Comparison of ENCODE assay signal across 19 mouse cellular contexts in the genomic region with DNA sequence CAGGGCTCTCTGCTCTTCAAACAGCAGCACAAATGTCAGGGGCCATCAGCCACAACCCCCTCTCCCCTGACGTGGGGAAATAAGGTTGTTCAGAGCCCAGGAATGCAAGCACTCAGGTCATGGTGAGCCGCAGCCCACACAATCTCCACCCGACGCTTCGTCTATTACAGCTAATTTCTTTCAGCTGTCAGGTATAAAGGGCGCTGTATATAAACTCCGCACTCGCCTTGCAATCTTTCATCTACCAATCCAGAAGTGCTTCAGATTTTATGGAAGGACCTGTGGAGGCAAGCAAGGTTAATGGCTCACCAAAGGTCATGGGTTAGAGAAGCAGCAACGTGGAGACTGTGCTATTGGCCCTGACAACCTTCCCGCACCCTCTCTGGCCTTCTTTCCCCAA.
DNase-seq lines count a peak whose midpoint lies in the region; ATAC-seq lines count a peak whose summit lies in the region.
"Had no signal": no experiment of that assay in that cellular context is flagged by ENCODE, and none has a peak within 500 bp of the region (broad histone marks: within the 10 kb centered on the region; RNA-seq: fewer than 3 reads in every experiment).

No protein-coding gene starts in this region.

- DNase-seq in lung, postnatal 25 days (ENCODE audit: low spot score): no peak
- DNase-seq in embryonic facial prominence, embryonic 11.5 days (ENCODE audit: low spot score): peak; percentile 79
- DNase-seq in intestine, embryonic 14.5 days (ENCODE audit: low spot score): no peak
- DNase-seq in liver: no peak
- no peak for DNase-seq in gastrocnemius, postnatal 4 days (ENCODE audit: low spot score in 2 of 2)
- DNase-seq: cerebellum, adult 9-11 months; heart, postnatal 36 days; kidney, adult 2 months; right cerebral cortex, postnatal 4 days had no signal

- H3K27me3 ChIP-seq in lung, embryonic 15.5 days: no peaks in the 10 kb centered on the region
- H3K27me3 ChIP-seq in embryonic facial prominence, embryonic 11.5 days (ENCODE audit: control insufficient read depth, insufficient read depth, low read length): no peaks in the 10 kb centered on the region; the same call in 1 of the 2 replicates
- H3K27me3 ChIP-seq in intestine, embryonic 14.5 days (replicated peaks; ENCODE audit: control insufficient read depth, insufficient read depth, low read length): no peaks in the 10 kb centered on the region
- peaks cover 8% of the 10 kb centered on the region; the same call in 1 of the 2 replicates for H3K27me3 ChIP-seq in limb, embryonic 13.5 days

- no peaks in the 10 kb centered on the region for H3K36me3 ChIP-seq in lung, embryonic 15.5 days
- H3K36me3 ChIP-seq in embryonic facial prominence, embryonic 11.5 days (replicated peaks; ENCODE audit: control insufficient read depth, insufficient read depth, low read depth, low read length): no peaks in the 10 kb centered on the region
- H3K36me3 ChIP-seq in intestine, embryonic 14.5 days (ENCODE audit: control insufficient read depth, insufficient read depth, low read length): no peaks in the 10 kb centered on the region
- H3K36me3 ChIP-seq in limb, embryonic 13.5 days: no peaks in the 10 kb centered on the region
- H3K36me3 ChIP-seq: G1E; heart, embryonic 13.5 days; hindbrain, embryonic 15.5 days; neural tube, embryonic 12.5 days had no signal

- H3K4me1 ChIP-seq in lung, embryonic 15.5 days: peaks cover 30% of the 10 kb centered on the region
- H3K4me1 ChIP-seq in embryonic facial prominence, embryonic 11.5 days (ENCODE audit: control insufficient read depth, insufficient read depth, low read length): peaks cover 10% of the 10 kb centered on the region; the same call in 1 of the 2 replicates
- H3K4me1 ChIP-seq in intestine, embryonic 14.5 days (replicated peaks; ENCODE audit: control insufficient read depth, insufficient read depth, low read length): peaks cover 13% of the 10 kb centered on the region; the same call in 1 of the 2 replicates
- peaks cover 31% of the 10 kb centered on the region for H3K4me1 ChIP-seq in limb, embryonic 13.5 days

- H3K9me3 ChIP-seq in lung, embryonic 15.5 days: no peaks in the 10 kb centered on the region
- no peaks in the 10 kb centered on the region for H3K9me3 ChIP-seq in embryonic facial prominence, embryonic 11.5 days (replicated peaks; ENCODE audit: control insufficient read depth, low read length)
- H3K9me3 ChIP-seq in intestine, embryonic 14.5 days (ENCODE audit: control insufficient read depth, low read length): no peaks in the 10 kb centered on the region
- H3K9me3 ChIP-seq in limb, embryonic 13.5 days: no peaks in the 10 kb centered on the region
- H3K9me3 ChIP-seq: G1E; heart, embryonic 13.5 days; hindbrain, embryonic 15.5 days; neural tube, embryonic 12.5 days had no signal

- peak overlapping the region; percentile 10 for H3K27ac ChIP-seq in lung, embryonic 15.5 days
- 0 out of 2 replicates have a peak overlapping the region, but pooled peaks have one; percentile 43 for H3K27ac ChIP-seq in embryonic facial prominence, embryonic 11.5 days (replicated peaks; ENCODE audit: low read depth, low read length)
- no peak overlapping the region for H3K27ac ChIP-seq in intestine, embryonic 14.5 days (ENCODE audit: low read depth)
- no peak overlapping the region for H3K27ac ChIP-seq in limb, embryonic 13.5 days
- H3K27ac ChIP-seq: heart, embryonic 13.5 days; hindbrain, embryonic 15.5 days; neural tube, embryonic 12.5 days had no signal

- H3K9ac ChIP-seq in lung, embryonic 15.5 days: no peak overlapping the region
- H3K9ac ChIP-seq in embryonic facial prominence, embryonic 11.5 days (replicated peaks; ENCODE audit: low read length): no peak overlapping the region
- H3K9ac ChIP-seq in intestine, embryonic 14.5 days (ENCODE audit: low read length): no peak overlapping the region
- no peak overlapping the region for H3K9ac ChIP-seq in limb, embryonic 13.5 days
- H3K9ac ChIP-seq: heart, embryonic 13.5 days; hindbrain, embryonic 15.5 days; neural tube, embryonic 12.5 days had no signal

- no peak overlapping the region for H3K4me3 ChIP-seq in lung, embryonic 15.5 days
- no peak overlapping the region for H3K4me3 ChIP-seq in embryonic facial prominence, embryonic 11.5 days (ENCODE audit: low read depth, low read length)
- H3K4me3 ChIP-seq in intestine, embryonic 14.5 days (ENCODE audit: low read depth, low read length): no peak overlapping the region
- no peak overlapping the region for H3K4me3 ChIP-seq in limb, embryonic 13.5 days
- H3K4me3 ChIP-seq: heart, embryonic 13.5 days; hindbrain, embryonic 15.5 days; megakaryocyte, embryonic 14.5 days; neural tube, embryonic 12.5 days had no signal

- WGBS in lung, embryonic 15.5 days: 24% methylated on average over 10 of the region's 10 CpGs
- WGBS in embryonic facial prominence, embryonic 11.5 days: 20% methylated on average over 10 of the region's 10 CpGs
- WGBS in intestine, embryonic 14.5 days: 25% methylated on average over 10 of the region's 10 CpGs
- 8% methylated on average over 10 of the region's 10 CpGs for WGBS in limb, embryonic 13.5 days

- no peak for ATAC-seq in lung, embryonic 15.5 days (ENCODE audit: borderline replicate concordance, extremely low read depth, low FRiP score, low TSS enrichment)
- 0 out of 2 replicates have a peak, but pooled peaks have one; percentile 36 for ATAC-seq in embryonic facial prominence, embryonic 11.5 days (replicated peaks; ENCODE audit: insufficient number of reproducible peaks, low FRiP score, low TSS enrichment, low read depth)
- peak; percentile 30; the same call in 1 of the 2 replicates for ATAC-seq in intestine, embryonic 14.5 days (replicated peaks; ENCODE audit: low FRiP score, low TSS enrichment, low read depth)
- 0 out of 2 replicates have a peak, but pooled peaks have one; percentile 41 for ATAC-seq in limb, embryonic 13.5 days (ENCODE audit: low FRiP score, low read depth)
- no peak for ATAC-seq in activated CD4-positive, CD25-positive, alpha-beta regulatory T cell, adult 4 months
- ATAC-seq: lung, postnatal 0 days had no signal

- H3K4me2 ChIP-seq in lung, embryonic 15.5 days: no peak overlapping the region
- no peak overlapping the region for H3K4me2 ChIP-seq in embryonic facial prominence, embryonic 11.5 days (ENCODE audit: low read depth, low read length)
- H3K4me2 ChIP-seq in intestine, embryonic 14.5 days (ENCODE audit: low read length): no peak overlapping the region
- peak overlapping the region; percentile 34; the same call in 1 of the 2 replicates for H3K4me2 ChIP-seq in limb, embryonic 13.5 days (replicated peaks)
- H3K4me2 ChIP-seq: heart, embryonic 13.5 days; hindbrain, embryonic 15.5 days; liver, embryonic 11.5 days had no signal

Comparison
In these comparisons a context has a peak if more than half of its experiments do, and no peak if none do; other contexts are left out.
1. ATAC-seq: peak in embryonic facial prominence, embryonic 11.5 days (single experiment), intestine, embryonic 14.5 days (single experiment) and limb, embryonic 13.5 days (single experiment); none in lung, embryonic 15.5 days (single experiment) and activated CD4-positive, CD25-positive, alpha-beta regulatory T cell, adult 4 months (single experiment).
2. H3K27ac ChIP-seq: peak in lung, embryonic 15.5 days (single experiment) and embryonic facial prominence, embryonic 11.5 days (single experiment); none in intestine, embryonic 14.5 days (single experiment) and limb, embryonic 13.5 days (single experiment).